Mouse (Mus musculus): ENCODE measurements at regions not wholly inside any gene's neighbourhood (a gene's known extent, or its start where the extent isn't known, plus 50 kb on each side); places are given as distances from the start of the nearest gene placed in this dataset.

- TF ChIP-seq CTCF (IDR thresholded peaks at IDR 0.05) (no peak), POLR2A (IDR thresholded peaks at IDR 0.05; ENCODE audit: insufficient read depth, low read depth, low read length) (no peak)
Measured at GRCm38 (mm10) chr10:16578554-16579078, 1144.4 kb upstream of the Cited2 start.

Data from heart, adult 2 months (tissue).